Mouse (Mus musculus): Measurements from ENCODE around the gene Pknox2. TPM values are rescaled to one million over a fixed set of nuclear protein-coding genes. Genes with fewer than 3 reads are reported as not detected.

Gene Pknox2
- polyA plus RNA-seq, 1 experiment from 2014 or later = 35.3 TPM

- WGBS = 74% methylated on average over 12 of the region's 12 CpGs
Observed at GRCm38 (mm10) chr9:36932950-36933812, 214.0 kb downstream of the Pknox2 start.

GRCm38 (mm10) chr9:36931657-36932056, 215.6 kb downstream of the Pknox2 start:
- peaks cover 5% of the 10 kb centered on the region; the same call in 1 of the 2 replicates for H3K9me3 ChIP-seq
- DNase-seq (ENCODE audit: extremely low spot score, low spot score) = no peak
- H3K36me3 ChIP-seq (replicated peaks) = peaks cover 33% of the 10 kb centered on the region
- no peaks in the 10 kb centered on the region for H3K27me3 ChIP-seq (ENCODE audit: poor library complexity, severe bottlenecking)
- H3K27ac ChIP-seq = no peak overlapping the region
- peaks cover 17% of the 10 kb centered on the region for H3K4me1 ChIP-seq
- 84% methylated on average over 4 of the region's 4 CpGs for WGBS
- no peak overlapping the region for H3K4me3 ChIP-seq

More at GRCm38 (mm10) chr9:36932950-36933812, 214.0 kb downstream of the Pknox2 start:
- Histone ChIP-seq H3K4me3 (no peak overlapping the region), H3K36me3 (replicated peaks) (peaks cover 32% of the 10 kb centered on the region), H3K4me1 (peaks cover 21% of the 10 kb centered on the region), H3K27me3 (ENCODE audit: poor library complexity, severe bottlenecking) (no peaks in the 10 kb centered on the region), H3K27ac (no peak overlapping the region), H3K9me3 (peaks cover 5% of the 10 kb centered on the region; the same call in 1 of the 2 replicates)
- DNase-seq (ENCODE audit: extremely low spot score, low spot score) = no peak

GRCm38 (mm10) chr9:36923753-36924152, 223.5 kb downstream of the Pknox2 start:
- 95% methylated on average over 5 of the region's 5 CpGs for WGBS
- no peak overlapping the region for H3K4me3 ChIP-seq
- DNase-seq (ENCODE audit: extremely low spot score, low spot score) = no peak
- no peaks in the 10 kb centered on the region for H3K9me3 ChIP-seq
- H3K27ac ChIP-seq = no peak overlapping the region
- peaks cover 35% of the 10 kb centered on the region for H3K4me1 ChIP-seq
- H3K36me3 ChIP-seq (replicated peaks) = peaks cover 34% of the 10 kb centered on the region
- no peaks in the 10 kb centered on the region for H3K27me3 ChIP-seq (ENCODE audit: poor library complexity, severe bottlenecking)

DNA sequence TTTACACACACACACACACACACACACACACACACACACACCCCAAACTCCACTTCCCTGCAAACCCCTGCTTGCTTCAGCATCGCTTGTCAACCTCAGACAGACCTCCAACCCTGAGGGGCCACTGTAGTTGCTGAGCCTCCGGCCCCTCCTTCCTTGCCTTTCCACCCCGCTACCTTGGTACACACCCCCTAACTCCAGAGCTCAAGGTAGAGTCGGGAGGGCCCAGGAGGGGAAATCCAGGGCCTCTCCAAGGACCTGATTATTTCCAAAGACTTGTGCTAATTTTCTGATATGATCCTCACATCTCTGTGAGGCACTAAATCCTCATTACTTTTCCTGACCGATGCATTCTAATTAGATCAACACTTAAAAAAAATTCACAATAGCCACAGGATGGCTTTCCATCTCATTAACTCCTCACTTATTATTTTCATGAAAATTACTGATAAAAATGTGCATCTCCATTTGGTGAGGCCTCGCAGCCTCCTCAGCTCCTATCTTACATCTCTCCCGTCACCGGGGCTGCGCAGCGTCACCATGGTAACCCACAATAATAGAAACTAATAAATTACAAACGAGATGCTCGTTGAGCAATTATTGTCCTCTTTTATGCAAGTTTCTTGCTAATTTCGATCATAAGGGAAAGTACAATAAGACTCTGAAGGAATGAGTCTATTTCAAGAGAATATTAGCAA, 225.3 kb downstream of the Pknox2 start:
- peaks cover 37% of the 10 kb centered on the region for H3K36me3 ChIP-seq (replicated peaks)
- peaks cover 44% of the 10 kb centered on the region for H3K4me1 ChIP-seq
- H3K9me3 ChIP-seq = no peaks in the 10 kb centered on the region
- WGBS = 62% methylated on average over 13 of the region's 13 CpGs
- H3K4me3 ChIP-seq = no peak overlapping the region
- DNase-seq (ENCODE audit: extremely low spot score, low spot score) = no peak
- H3K27me3 ChIP-seq (ENCODE audit: poor library complexity, severe bottlenecking) = no peaks in the 10 kb centered on the region
- peak overlapping the region; percentile 56; the same call in 1 of the 2 replicates for H3K27ac ChIP-seq

DNA sequence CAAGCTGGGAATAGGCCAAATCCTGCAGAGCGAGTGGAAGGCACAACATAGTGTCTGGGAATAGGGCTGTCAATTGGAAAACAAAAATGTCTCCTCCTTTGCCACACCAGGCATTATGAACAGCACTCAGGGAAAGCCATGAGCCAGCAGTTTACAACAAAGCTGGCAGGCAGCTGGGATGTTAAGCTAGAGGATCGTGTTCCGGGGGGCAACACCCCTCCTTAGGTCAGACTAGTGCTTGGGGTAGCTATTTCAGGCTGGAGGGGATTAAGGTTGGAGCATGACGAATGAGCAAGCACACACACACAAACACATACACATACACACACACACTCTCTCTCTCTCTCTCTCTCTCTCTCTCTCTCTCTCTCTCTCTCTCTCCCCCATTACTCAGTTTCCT, 227.7 kb downstream of the Pknox2 start:
- H3K9me3 ChIP-seq = no peaks in the 10 kb centered on the region
- H3K4me1 ChIP-seq = peaks cover 50% of the 10 kb centered on the region
- DNase-seq (ENCODE audit: extremely low spot score, low spot score) = no peak
- H3K36me3 ChIP-seq (replicated peaks) = peaks cover 33% of the 10 kb centered on the region
- no peak overlapping the region for H3K27ac ChIP-seq
- 58% methylated on average over 4 of the region's 4 CpGs for WGBS
- no peaks in the 10 kb centered on the region for H3K27me3 ChIP-seq (ENCODE audit: poor library complexity, severe bottlenecking)
- no peak overlapping the region for H3K4me3 ChIP-seq

GRCm38 (mm10) chr9:36918582-36918981, 228.6 kb downstream of the Pknox2 start:
- WGBS = 66% methylated on average over 3 of the region's 3 CpGs
- Histone ChIP-seq H3K9me3 (no peaks in the 10 kb centered on the region), H3K27me3 (ENCODE audit: poor library complexity, severe bottlenecking) (no peaks in the 10 kb centered on the region), H3K4me3 (no peak overlapping the region), H3K27ac (no peak overlapping the region), H3K4me1 (peaks cover 50% of the 10 kb centered on the region), H3K36me3 (replicated peaks) (peaks cover 32% of the 10 kb centered on the region)
- no peak for DNase-seq (ENCODE audit: extremely low spot score, low spot score)

DNA sequence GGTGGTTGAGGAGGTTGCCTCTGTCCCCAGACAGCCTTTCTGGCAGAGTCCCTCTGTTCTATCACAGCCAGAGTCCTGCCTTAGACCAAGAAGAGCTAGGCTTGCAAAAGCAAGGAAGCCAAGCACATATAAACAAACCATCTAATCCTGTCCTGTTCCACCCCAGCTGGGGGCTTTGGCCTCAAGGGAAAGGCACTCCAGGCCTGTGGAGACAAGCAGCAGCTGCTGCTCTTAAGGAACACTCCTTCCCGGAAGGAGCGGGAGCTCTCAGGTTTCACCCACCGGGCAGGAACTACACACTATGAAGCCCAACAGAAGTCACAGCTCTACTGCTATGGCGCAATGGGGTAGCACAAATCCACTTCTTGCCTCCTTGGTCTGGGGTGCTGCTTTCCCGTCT, 230.3 kb downstream of the Pknox2 start:
- Histone ChIP-seq H3K27ac (peak overlapping the region; percentile 58), H3K36me3 (replicated peaks) (peaks cover 18% of the 10 kb centered on the region), H3K4me3 (no peak overlapping the region), H3K4me1 (peaks cover 40% of the 10 kb centered on the region), H3K27me3 (ENCODE audit: poor library complexity, severe bottlenecking) (no peaks in the 10 kb centered on the region), H3K9me3 (no peaks in the 10 kb centered on the region)
- DNase-seq (ENCODE audit: extremely low spot score, low spot score) = no peak
- 46% methylated on average over 5 of the region's 5 CpGs for WGBS

DNA sequence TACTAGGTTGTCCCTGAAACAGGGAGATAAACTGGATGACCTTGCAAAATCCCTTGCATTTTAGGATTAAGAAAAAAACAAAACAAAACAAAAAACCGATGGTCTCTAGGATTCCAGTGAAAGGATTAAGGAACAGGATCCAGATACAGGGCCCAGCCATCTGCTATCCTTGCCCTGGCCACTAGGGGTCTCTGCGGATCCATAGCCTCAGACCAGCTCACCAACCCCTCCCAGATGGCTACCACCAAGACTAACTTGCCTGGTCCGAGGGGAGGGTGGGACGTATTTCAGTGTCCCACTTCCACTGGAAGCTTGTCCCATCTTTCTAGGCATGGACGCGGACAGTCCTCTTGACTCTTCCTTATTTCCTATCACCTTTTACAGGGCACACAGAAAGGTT, 230.8 kb downstream of the Pknox2 start:
- Histone ChIP-seq H3K4me3 (no peak overlapping the region), H3K27me3 (ENCODE audit: poor library complexity, severe bottlenecking) (no peaks in the 10 kb centered on the region)
- 4% methylated on average over 6 of the region's 6 CpGs for WGBS

GRCm38 (mm10) chr9:36905452-36905851, 241.8 kb downstream of the Pknox2 start:
- no peaks in the 10 kb centered on the region for H3K27me3 ChIP-seq (ENCODE audit: poor library complexity, severe bottlenecking)
- 85% methylated on average over 4 of the region's 4 CpGs for WGBS

More for the DNA sequence above, 230.8 kb downstream of the Pknox2 start:
- no peaks in the 10 kb centered on the region for H3K9me3 ChIP-seq
- H3K4me1 ChIP-seq = peaks cover 38% of the 10 kb centered on the region
- peak overlapping the region; percentile 58 for H3K27ac ChIP-seq
- peak; percentile 83 for DNase-seq (ENCODE audit: extremely low spot score, low spot score)
- H3K36me3 ChIP-seq (replicated peaks) = peaks cover 18% of the 10 kb centered on the region

DNA sequence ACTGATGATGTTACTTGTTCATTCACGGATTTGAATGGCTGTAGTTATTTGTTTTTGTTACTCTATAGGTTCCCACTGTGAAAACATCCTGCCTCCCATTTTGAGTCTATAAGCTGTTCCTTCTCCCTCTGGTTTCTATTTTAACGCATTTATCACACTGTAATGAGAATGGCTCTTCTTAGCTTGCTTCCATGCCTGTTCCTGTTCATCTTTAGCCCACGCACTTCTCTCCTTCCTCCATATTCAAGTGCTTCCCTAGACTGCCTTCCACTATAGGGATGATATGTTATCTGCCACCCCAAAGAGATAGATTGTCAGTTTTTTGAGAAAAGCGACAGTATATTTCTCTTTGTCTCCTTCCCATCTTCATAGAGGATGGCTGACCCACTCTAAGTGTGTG, 246.7 kb downstream of the Pknox2 start:
- DNase-seq (ENCODE audit: extremely low spot score, low spot score) = no peak
- H3K4me1 ChIP-seq = no peaks in the 10 kb centered on the region
- H3K9me3 ChIP-seq = no peaks in the 10 kb centered on the region
- H3K4me3 ChIP-seq = no peak overlapping the region
- 87% methylated on average over 4 of the region's 4 CpGs for WGBS
- peaks cover 66% of the 10 kb centered on the region for H3K36me3 ChIP-seq (replicated peaks)
- no peaks in the 10 kb centered on the region for H3K27me3 ChIP-seq (ENCODE audit: poor library complexity, severe bottlenecking)
- no peak overlapping the region for H3K27ac ChIP-seq

More at GRCm38 (mm10) chr9:36905452-36905851, 241.8 kb downstream of the Pknox2 start:
- Histone ChIP-seq H3K4me1 (peaks cover 6% of the 10 kb centered on the region; the same call in 1 of the 2 replicates), H3K36me3 (replicated peaks) (peaks cover 75% of the 10 kb centered on the region), H3K4me3 (no peak overlapping the region), H3K27ac (no peak overlapping the region), H3K9me3 (no peaks in the 10 kb centered on the region)
- DNase-seq (ENCODE audit: extremely low spot score, low spot score) = no peak

- WGBS = 92% methylated on average over 3 of the region's 3 CpGs
- no peaks in the 10 kb centered on the region for H3K4me1 ChIP-seq
Observed at GRCm38 (mm10) chr9:36898560-36898959, 248.6 kb downstream of the Pknox2 start.

GRCm38 (mm10) chr9:36895009-36895693, 252.1 kb downstream of the Pknox2 start:
- WGBS = 80% methylated on average over 8 of the region's 8 CpGs
- DNase-seq (ENCODE audit: extremely low spot score, low spot score) = peak; percentile 54
- Histone ChIP-seq H3K9me3 (no peaks in the 10 kb centered on the region), H3K36me3 (replicated peaks) (peaks cover 65% of the 10 kb centered on the region), H3K27me3 (ENCODE audit: poor library complexity, severe bottlenecking) (no peaks in the 10 kb centered on the region), H3K4me3 (no peak overlapping the region), H3K27ac (no peak overlapping the region), H3K4me1 (no peaks in the 10 kb centered on the region)

More at GRCm38 (mm10) chr9:36898560-36898959, 248.6 kb downstream of the Pknox2 start:
- Histone ChIP-seq H3K27me3 (ENCODE audit: poor library complexity, severe bottlenecking) (no peaks in the 10 kb centered on the region), H3K4me3 (no peak overlapping the region), H3K36me3 (replicated peaks) (peaks cover 66% of the 10 kb centered on the region), H3K27ac (no peak overlapping the region), H3K9me3 (no peaks in the 10 kb centered on the region)
- DNase-seq (ENCODE audit: extremely low spot score, low spot score) = no peak
